Mouse (Mus musculus) brain, adult 2 months (tissue): ENCODE results near the gene Gm37419.
A peak's percentile ranks its signal among the peaks of the same experiment; 100 is the strongest.

Experiments used
- DNase-seq: peaks from one replicate; pipeline ENCODE4 v3.0.0; 2011; ENCODE audit warnings: low read depth, low spot score

Gm37419 gene

GRCm38 (mm10) chr16:23988466-23989208 lies at the start of gene Gm37419, which contains the start of gene Bcl6:
Gene Gm37419 (plus strand): TSS chr16:23988482.
Gene Bcl6 (minus strand): TSS chr16:23988852.
- peak; percentile 96 for DNase-seq

GRCm38 (mm10) chr16:23944801-23945200 lies 43.5 kb upstream of the Gm37419 start:
- DNase-seq: no peak

GRCm38 (mm10) chr16:23947654-23948053 lies 40.6 kb upstream of the Gm37419 start:
- DNase-seq: no peak

- no peak for DNase-seq
Observed at GRCm38 (mm10) chr16:23952101-23952727, 36.1 kb upstream of the Gm37419 start.

GRCm38 (mm10) chr16:23953189-23953958 lies 34.9 kb upstream of the Gm37419 start:
- peak; percentile 72 for DNase-seq

- no peak for DNase-seq
Observed at GRCm38 (mm10) chr16:23953959-23954260, 34.4 kb upstream of the Gm37419 start.

GRCm38 (mm10) chr16:23958938-23959337 lies 29.3 kb upstream of the Gm37419 start:
- DNase-seq: no peak

- peak; percentile 40 for DNase-seq
Observed at GRCm38 (mm10) chr16:23962401-23962800, 25.9 kb upstream of the Gm37419 start.

GRCm38 (mm10) chr16:23963896-23964668 lies 24.2 kb upstream of the Gm37419 start:
- DNase-seq: peak; percentile 22

- DNase-seq: no peak
Observed at GRCm38 (mm10) chr16:23964706-23965367, 23.4 kb upstream of the Gm37419 start.

GRCm38 (mm10) chr16:23966066-23966465 lies 22.2 kb upstream of the Gm37419 start:
- no peak for DNase-seq

- peak; percentile 33 for DNase-seq
Observed at GRCm38 (mm10) chr16:23967301-23967700, 21.0 kb upstream of the Gm37419 start.

GRCm38 (mm10) chr16:23968888-23969287 lies 19.4 kb upstream of the Gm37419 start:
- no peak for DNase-seq

GRCm38 (mm10) chr16:23969919-23970318 lies 18.4 kb upstream of the Gm37419 start:
- peak; percentile 39 for DNase-seq

- no peak for DNase-seq
Observed at GRCm38 (mm10) chr16:23972126-23972740, 16.0 kb upstream of the Gm37419 start.

- no peak for DNase-seq
Observed at GRCm38 (mm10) chr16:23972901-23973300, 15.4 kb upstream of the Gm37419 start.

GRCm38 (mm10) chr16:23973635-23974367 lies 14.5 kb upstream of the Gm37419 start:
- no peak for DNase-seq

GRCm38 (mm10) chr16:23976196-23976595 lies 12.1 kb upstream of the Gm37419 start:
- no peak for DNase-seq

GRCm38 (mm10) chr16:23977732-23978131 lies 10.6 kb upstream of the Gm37419 start:
- no peak for DNase-seq

GRCm38 (mm10) chr16:23978495-23978894 lies 9.8 kb upstream of the Gm37419 start:
- DNase-seq: peak; percentile 75
